Mouse (Mus musculus) midbrain, postnatal 0 days (tissue): ENCODE results near the gene Ciao2b. TPM values are rescaled to one million over a fixed set of nuclear protein-coding genes. Genes with fewer than 3 reads are reported as not detected.
"Not testable (repeated sequence)": the region's sequence is repeated elsewhere in the genome, so short reads cannot be mapped to it uniquely, and the experiment has no call there.

Experiments used
- ATAC-seq: fragments of 200-750 bp; cut with Nextera tagmentation; 2 replicates; pipeline ENCODE4 v1.8.0; 2017; ENCODE audit warnings: moderate number of reproducible peaks, mild to moderate bottlenecking, moderate TSS enrichment, moderate library complexity; ENCODE audit not compliant: low FRiP score
- DNase-seq: peaks from one replicate; pipeline ENCODE4 v3.0.0-alpha.2; 2015; ENCODE audit warnings: low spot score
- H3K27ac ChIP-seq: fragments of 300-500 bp; sonication (generic); 2 replicates; pipeline ENCODE4 v1.5.1; 2014; ENCODE audit warnings: low read depth, mild to moderate bottlenecking, low read length, mixed read lengths
- H3K27me3 ChIP-seq: fragments of 300-500 bp; sonication (generic); 2 replicates; pipeline ENCODE4 v1.6.1; 2014; ENCODE audit warnings: low read length, control low read depth, mixed read lengths; ENCODE audit not compliant: insufficient read depth
- H3K36me3 ChIP-seq: fragments of 300-500 bp; sonication (generic); 2 replicates; pipeline ENCODE4 v1.6.1; 2014; ENCODE audit warnings: low read length, control low read depth, mixed read lengths; ENCODE audit not compliant: insufficient read depth
- H3K4me1 ChIP-seq: fragments of 300-500 bp; sonication (generic); 2 replicates; pipeline ENCODE4 v1.6.1; 2014; ENCODE audit warnings: mild to moderate bottlenecking, control low read depth, antibody characterized with exemption, low read length, mixed read lengths; ENCODE audit not compliant: insufficient read depth
- H3K4me2 ChIP-seq: fragments of 300-500 bp; sonication (generic); 2 replicates; pipeline ENCODE4 v1.6.1; 2014; ENCODE audit warnings: low read depth, mild to moderate bottlenecking, low read length, mixed read lengths; ENCODE audit not compliant: poor library complexity, severe bottlenecking
- H3K4me3 ChIP-seq: fragments of 300-500 bp; sonication (generic); 2 replicates; pipeline ENCODE4 v1.5.1; 2014; ENCODE audit warnings: low read depth, mild to moderate bottlenecking, low read length, moderate library complexity
- H3K9ac ChIP-seq: fragments of 300-500 bp; sonication (generic); replicated peaks from 2 replicates; pipeline ENCODE4 v1.6.1; 2014; ENCODE audit warnings: mild to moderate bottlenecking, low read length, moderate library complexity, mixed read lengths; ENCODE audit not compliant: poor library complexity, severe bottlenecking
- H3K9me3 ChIP-seq: fragments of 300-500 bp; sonication (generic); 2 replicates; pipeline ENCODE4 v1.6.1; 2016; ENCODE audit warnings: low read length, control low read depth
- CTCF ChIP-seq: IDR thresholded peaks from 2 replicates; pipeline ENCODE4 v1.5.1; 2016; ENCODE audit warnings: antibody characterized with exemption, mild to moderate bottlenecking
- WGBS: fragments of 180-500 bp; shearing (Covaris S2); extraction: QIAGEN DNeasy Blood & Tissue Kit; methylation state at CpG from one replicate; pipeline ENCODE4 v1.1.7; 2014; 5-methylcytosine and 5-hydroxymethylcytosine counted together
- polyA plus RNA-seq: library from polyadenylated mRNA; unstranded; fragments of >200 nt; fragmentation: Nextera tagmentation; extraction: Ambion mirVana; gene quantifications from 2 replicates; pipeline ENCODE4 v1.2.1, GENCODE M21; 2015
- total RNA-seq: library from RNA; depleted of rRNA; stranded (reverse); fragments of >200 nt; gene quantifications from 2 replicates; pipeline ENCODE4 v1.2.3, GENCODE M21; 2014; rRNA removed

Ciao2b gene
- total RNA-seq (60.6 and 84.0 TPM in 2 replicates), polyA plus RNA-seq (108 and 113 TPM in 2 replicates)

DNA sequence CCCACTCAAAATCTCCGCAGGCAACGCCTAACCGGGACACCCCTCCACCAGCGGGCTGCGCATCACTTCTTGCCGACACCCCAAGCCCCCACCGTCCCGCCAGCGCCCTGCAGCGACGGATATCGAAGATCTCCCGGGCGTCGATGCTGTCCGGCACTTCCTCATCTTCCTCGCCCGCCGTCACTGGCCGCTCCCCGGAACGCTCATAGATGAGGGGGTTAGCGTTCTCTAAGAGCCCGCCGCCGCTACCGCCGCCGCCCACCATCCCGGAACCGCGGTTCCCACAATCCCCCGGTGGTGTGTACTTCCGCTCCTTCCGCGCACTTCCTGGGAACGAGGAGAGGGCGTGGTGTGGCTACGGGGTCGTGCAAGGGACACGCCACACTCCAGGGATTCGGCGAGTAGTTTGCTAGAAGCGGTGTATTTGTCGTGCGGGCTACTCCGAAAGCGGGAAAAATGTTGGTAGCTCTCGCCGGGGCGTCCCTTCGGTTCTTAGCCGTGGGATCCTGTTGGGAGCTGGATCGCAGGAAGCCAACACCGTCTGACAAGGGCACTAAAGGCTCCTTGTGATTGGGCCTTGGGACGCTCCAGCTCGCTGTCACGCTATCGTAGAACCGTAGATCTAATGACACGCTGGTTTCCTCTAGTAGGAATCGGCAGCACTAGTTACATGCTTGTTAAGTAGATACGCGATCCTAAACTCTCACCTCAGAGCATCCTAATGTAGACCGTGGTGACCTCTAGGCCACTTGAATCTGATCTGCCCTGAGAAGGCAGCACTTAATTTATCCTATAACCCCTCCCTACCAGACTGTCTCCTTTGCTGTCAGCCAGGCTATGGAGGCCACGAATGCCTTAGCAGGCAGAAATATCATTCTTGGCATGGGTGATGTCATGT lies at the start of gene Ciao2b:
Gene Ciao2b (minus strand): TSS at position 540 of the 898 bp plus-strand sequence.
- 1% methylated on average over 66 of the region's 66 CpGs for WGBS
- peak within 1 kb of the TSS; percentile 71 for H3K9ac ChIP-seq
- peak within 1 kb of the TSS; percentile 67 for H3K4me3 ChIP-seq
- no peak for TF ChIP-seq CTCF
- H3K27me3 ChIP-seq, result no peaks in the 10 kb centered on the region
- H3K9me3 ChIP-seq, result no peaks in the 10 kb centered on the region
- ATAC-seq (peak; percentile 96), DNase-seq (peak; percentile 92)
- H3K4me2 ChIP-seq, result peak within 1 kb of the TSS; percentile 63
- H3K27ac ChIP-seq, result peak within 1 kb of the TSS; percentile 84
- H3K4me1 ChIP-seq, result peaks cover 10% of the 10 kb centered on the region; the same call in 1 of the 2 replicates
- H3K36me3 ChIP-seq, result no peaks in the 10 kb centered on the region

GRCm38 (mm10) chr8:104688433-104688832 lies 46.7 kb upstream of the Ciao2b start:
- no peak for ATAC-seq

DNA sequence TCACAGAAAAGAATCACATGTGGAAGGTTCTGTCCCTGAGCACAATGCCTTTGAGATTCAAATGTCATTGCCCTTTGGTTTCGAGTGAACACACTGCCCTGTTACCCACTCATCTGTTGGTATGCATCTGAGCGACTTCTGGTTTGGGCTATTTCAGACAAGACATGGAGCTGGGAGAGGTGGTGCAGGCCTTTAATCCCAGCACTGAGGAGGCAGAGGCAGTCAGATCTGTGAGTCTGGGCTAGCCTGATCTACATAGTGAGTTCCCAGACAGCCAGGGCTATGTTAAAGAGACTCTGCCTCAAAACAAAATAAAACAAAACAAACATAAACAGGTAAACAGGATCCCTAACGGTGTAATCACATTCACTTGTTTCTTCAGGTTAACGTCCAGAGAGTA lies 13.8 kb upstream of the Ciao2b start:
- ATAC-seq, result no peak
- H3K4me2 ChIP-seq, result no peak overlapping the region
- no peak overlapping the region for H3K27ac ChIP-seq
- H3K27me3 ChIP-seq, result no peaks in the 10 kb centered on the region
- H3K4me3 ChIP-seq, result no peak overlapping the region
- no peaks in the 10 kb centered on the region for H3K4me1 ChIP-seq
- TF ChIP-seq CTCF, result no peak
- WGBS, result 78% methylated on average over 4 of the region's 4 CpGs
- no peak for DNase-seq
- no peak overlapping the region for H3K9ac ChIP-seq
- no peaks in the 10 kb centered on the region for H3K36me3 ChIP-seq
- H3K9me3 ChIP-seq, result no peaks in the 10 kb centered on the region

More at GRCm38 (mm10) chr8:104688433-104688832, 46.7 kb upstream of the Ciao2b start:
- WGBS, result 88% methylated on average over 4 of the region's 4 CpGs
- Histone ChIP-seq H3K4me3 (no peak overlapping the region), H3K27me3 (no peaks in the 10 kb centered on the region), H3K9me3 (no peaks in the 10 kb centered on the region), H3K36me3 (no peaks in the 10 kb centered on the region), H3K27ac (no peak overlapping the region), H3K4me1 (no peaks in the 10 kb centered on the region), H3K4me2 (no peak overlapping the region), H3K9ac (no peak overlapping the region)
- TF ChIP-seq CTCF, result no peak
- DNase-seq, result no peak

- Histone ChIP-seq H3K27ac (no peak overlapping the region), H3K9me3 (no peaks in the 10 kb centered on the region), H3K4me1 (no peaks in the 10 kb centered on the region), H3K27me3 (no peaks in the 10 kb centered on the region), H3K9ac (no peak overlapping the region), H3K36me3 (no peaks in the 10 kb centered on the region), H3K4me3 (no peak overlapping the region), H3K4me2 (no peak overlapping the region)
- ATAC-seq, result peak; percentile 93
- DNase-seq, result peak; percentile 95
- under 1% methylated on average over 3 of the region's 3 CpGs for WGBS
- peak; percentile 99 for TF ChIP-seq CTCF
These were observed 13.2 kb upstream of the Ciao2b start for GRCm38 (mm10) chr8:104654984-104655383.

DNA sequence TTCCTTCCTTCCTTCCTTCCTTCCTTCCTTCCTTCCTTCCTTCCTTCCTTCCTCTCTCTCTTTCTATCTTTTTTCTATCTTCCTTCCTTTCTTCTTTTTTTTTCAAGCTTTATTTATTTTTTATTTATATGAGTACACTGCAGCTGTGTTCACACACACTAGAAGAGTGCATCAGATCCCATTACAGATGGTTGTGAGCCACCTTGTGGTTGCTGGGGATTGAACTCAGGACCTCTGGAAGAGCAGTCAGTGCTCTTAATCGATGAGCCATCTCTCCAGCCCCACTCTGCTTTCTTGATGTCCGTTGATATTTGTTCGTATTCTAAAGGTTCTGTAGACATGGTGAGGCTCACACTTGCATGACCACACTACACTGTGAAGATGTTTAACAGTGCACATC lies 2.4 kb upstream of the Ciao2b start:
- not testable (repeated sequence) for H3K9ac ChIP-seq, H3K4me2 ChIP-seq, H3K27me3 ChIP-seq, H3K36me3 ChIP-seq, H3K4me3 ChIP-seq, H3K27ac ChIP-seq, H3K9me3 ChIP-seq, DNase-seq, ATAC-seq
- peak; percentile 46 for TF ChIP-seq CTCF
- peaks cover 10% of the 10 kb centered on the region; the same call in 1 of the 2 replicates for H3K4me1 ChIP-seq
- whole genome bisulfite sequencing, result 67% methylated on average over 3 of the region's 3 CpGs

DNA sequence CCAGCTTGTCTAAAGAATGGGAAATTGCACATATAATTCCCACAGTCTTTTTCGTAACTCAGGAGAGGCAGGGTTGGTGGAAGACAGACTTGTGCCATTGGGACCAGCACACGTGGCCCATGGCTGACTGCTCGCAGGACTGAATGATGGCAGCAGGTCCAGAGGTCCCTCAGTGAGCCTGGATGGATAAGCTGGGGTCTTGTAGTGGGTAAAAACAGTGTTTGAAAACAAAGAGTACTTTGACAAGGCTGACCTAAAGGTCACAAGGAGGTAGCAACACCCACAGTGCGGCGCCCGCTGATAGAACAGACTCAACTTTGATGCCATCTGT lies 524 bp upstream of the Ciao2b start:
- 72% methylated on average over 6 of the region's 6 CpGs for WGBS
- Histone ChIP-seq H3K9ac (peak overlapping the region; percentile 71), H3K27ac (peak overlapping the region; percentile 84), H3K9me3 (no peaks in the 10 kb centered on the region), H3K4me2 (peak overlapping the region; percentile 63), H3K36me3 (no peaks in the 10 kb centered on the region), H3K27me3 (no peaks in the 10 kb centered on the region), H3K4me3 (peak overlapping the region; percentile 67), H3K4me1 (peaks cover 10% of the 10 kb centered on the region; the same call in 1 of the 2 replicates)
- no peak for DNase-seq
- peak; percentile 25 for ATAC-seq
- TF ChIP-seq CTCF, result no peak
